Mouse (Mus musculus): ENCODE measurements around the gene Slc1a7.

The Slc1a7 gene

DNA sequence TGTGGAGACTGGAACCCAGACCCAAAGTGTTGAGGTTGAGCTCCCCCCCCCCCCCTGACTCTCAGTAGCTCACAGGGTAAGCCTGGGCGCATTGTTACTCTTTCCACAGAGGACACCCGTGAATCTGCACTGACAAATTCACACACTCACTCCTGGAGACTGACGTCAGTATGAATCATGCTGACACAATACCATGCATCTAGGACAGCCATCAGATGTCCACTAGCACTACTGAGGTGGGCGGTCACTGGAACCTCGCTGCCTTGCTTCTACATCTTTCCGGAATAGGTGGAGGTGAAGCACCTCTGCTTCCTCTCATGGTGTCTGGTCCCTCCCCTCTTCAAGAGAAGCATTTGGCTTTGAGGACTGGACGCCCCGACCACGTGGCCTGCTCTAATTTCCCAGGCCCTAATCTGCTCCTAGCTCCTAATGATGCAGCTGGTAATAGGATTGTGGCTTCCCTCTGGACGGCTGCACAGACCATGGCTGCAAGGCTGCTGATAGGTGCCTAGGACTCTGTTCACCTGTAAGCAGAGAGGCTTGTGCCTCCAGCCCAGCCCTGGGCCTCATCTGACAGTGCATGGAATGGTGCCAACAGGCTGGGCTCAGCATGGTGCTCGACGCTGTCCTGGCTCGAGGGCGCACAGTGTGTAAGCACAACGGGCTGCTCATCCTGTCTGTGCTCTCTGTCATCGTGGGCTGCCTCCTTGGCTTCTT, at the start of gene Slc1a7:
Gene Slc1a7 (plus strand): TSS at position 367 of the 717 bp plus-strand sequence.
- DNase-seq (ENCODE audit: low spot score in 2 of 2) = no peak

DNA sequence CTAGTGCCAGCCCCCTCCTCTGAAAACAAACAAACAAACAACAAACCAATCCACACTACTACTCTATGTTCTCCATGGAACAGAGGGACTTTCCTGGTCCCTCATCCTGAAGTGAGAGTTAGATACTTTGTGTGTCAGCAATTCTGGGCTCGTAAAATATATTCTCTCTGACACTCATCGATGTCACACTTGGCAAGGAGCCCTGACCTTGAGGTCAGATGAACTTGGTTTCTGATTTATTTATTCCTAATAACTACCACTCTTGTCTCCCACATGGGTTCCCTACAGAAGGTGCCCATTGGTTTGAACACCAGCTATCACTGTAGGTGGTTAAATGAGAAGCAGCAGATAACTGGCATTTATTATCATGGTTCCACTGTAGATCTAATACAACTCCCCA, 47.8 kb upstream of the Slc1a7 start:
- no peak for DNase-seq (ENCODE audit: low spot score in 2 of 2)

DNA sequence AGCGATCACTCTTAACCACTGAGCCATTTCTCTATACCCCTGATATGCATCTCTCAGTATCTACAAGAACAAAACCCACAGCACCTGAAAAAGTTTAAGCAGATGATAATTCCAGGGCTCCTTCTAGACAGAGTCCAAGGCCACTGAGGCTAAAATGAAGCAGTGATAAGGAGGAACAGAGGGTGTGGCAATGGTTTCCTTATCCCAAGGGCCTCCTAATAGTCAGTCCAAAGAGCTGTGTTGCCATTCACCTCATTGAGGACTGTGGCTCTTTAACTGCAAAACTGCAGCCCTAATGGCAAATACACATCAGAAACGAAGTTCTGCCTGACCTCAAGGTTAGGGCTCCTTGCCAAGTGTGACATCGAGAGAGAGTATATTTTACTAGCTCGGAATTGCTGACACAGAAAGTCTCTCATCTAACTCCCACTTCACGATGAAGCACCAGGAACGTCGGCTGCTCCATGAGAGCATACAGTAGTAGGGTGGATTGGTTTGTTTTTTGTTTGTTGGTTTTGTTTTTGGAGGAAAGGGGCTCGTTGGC, 46.9 kb upstream of the Slc1a7 start:
- DNase-seq (ENCODE audit: low spot score in 2 of 2) = no peak

DNA sequence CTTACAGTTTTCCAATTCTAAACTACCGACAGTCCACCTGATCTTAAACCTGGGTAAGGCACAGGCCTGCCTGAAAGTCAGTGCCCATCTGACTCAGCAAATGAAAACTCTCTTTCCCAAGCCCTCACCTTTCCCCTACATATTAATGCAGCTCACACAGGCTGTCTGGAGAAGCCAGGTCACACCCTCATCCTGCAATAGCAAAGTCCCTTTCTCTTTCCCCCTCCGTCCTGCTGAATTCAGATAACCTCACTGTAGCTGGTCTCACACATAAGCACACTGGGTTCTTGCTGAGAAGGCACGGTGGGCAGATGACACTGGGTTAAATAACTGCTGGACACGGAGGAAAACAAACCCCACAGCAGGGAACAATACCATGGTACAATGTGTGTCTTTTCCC, 46.2 kb upstream of the Slc1a7 start:
- no peak for DNase-seq (ENCODE audit: low spot score in 2 of 2)

GRCm38 (mm10) chr4:107923145-107923802, 44.9 kb upstream of the Slc1a7 start, which contains the start of gene Cpt2:
TSS of gene Cpt2 (minus strand) at chr4:107923610.
- DNase-seq (ENCODE audit: low spot score in 2 of 2) = peak; percentile 78 to 83

DNA sequence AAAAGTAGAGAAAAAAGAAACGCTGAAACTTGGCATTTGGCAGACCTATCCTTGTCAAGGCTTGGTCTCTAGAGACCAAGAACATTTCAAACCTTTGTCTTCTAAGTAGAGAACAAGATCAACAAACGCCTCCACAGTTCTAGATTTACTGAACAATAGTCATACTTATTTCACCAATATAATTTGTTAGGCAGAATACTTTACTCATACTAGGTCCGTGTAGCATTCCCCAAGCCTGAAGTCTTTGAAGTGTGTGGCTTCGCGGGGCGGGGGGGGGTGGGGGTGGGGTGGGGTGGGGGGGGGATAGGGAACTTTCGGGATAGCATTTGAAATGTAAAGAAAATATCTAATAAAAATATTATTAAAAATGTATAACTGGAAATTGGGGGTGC, 44.3 kb upstream of the Slc1a7 start:
- DNase-seq (ENCODE audit: low spot score in 2 of 2) = no peak

DNA sequence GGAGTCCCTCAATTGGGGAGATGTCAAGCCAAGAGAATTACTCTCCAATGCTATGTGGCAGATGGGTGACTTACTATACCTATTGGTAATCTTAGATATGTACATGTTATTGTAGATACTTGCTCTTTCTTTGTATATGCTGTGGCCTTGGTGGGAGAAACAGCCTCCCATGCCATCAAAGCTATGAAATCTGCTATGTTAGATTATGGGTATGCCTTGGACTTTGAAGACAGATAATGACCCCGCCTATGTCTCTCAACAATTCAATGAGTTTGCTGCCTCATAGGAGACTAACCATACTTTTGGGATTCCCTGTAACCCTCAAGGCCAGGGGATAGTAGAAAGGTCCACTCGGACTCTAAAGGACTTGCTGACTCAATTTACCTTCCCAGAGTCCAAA, 39.9 kb upstream of the Slc1a7 start:
- no peak for DNase-seq (ENCODE audit: low spot score in 2 of 2)

GRCm38 (mm10) chr4:107928726-107929125, 39.4 kb upstream of the Slc1a7 start:
- DNase-seq (ENCODE audit: low spot score in 2 of 2) = no peak

DNA sequence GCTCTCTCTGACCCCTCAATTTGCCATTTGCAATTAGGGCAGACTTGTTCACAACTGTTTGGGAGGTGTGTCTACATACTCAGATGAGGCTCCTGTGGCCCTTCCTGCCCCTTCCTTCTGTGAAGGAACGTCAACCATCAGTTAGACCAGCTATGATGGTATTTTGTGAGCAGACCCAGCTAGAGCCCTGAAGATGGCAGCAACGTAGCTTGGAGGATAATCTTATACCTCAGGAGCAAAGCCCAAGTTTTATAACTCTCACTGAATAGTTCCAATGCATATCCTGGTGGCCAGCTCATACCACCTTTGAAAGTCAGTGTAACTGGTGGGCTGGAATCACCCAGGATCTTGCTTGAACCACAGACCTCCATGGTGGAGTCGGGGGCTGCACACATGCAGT, 36.7 kb upstream of the Slc1a7 start:
- no peak for DNase-seq (ENCODE audit: low spot score in 2 of 2)

- no peak for DNase-seq (ENCODE audit: low spot score in 2 of 2)
Measured at GRCm38 (mm10) chr4:107933239-107933638, 34.9 kb upstream of the Slc1a7 start.

DNA sequence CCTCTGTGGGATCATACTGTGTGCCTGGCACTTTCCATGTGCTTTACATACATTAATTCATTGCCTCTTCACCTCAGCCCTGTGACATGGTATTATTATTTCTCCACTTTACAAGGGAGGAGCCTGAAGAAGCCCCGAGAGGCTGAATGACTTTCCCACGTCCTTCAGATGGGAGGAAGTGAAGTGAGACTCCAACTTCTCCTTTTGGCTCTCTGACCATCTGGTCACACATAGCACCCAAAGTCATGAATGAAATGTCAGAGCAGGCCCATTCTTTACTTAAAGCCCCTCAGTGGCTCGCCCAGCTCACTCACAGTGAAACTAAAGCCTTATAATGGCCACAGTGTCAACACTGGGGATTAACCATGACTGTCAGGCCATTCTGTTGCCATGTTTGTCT, 32.9 kb upstream of the Slc1a7 start:
- no peak for DNase-seq (ENCODE audit: low spot score in 2 of 2)

DNA sequence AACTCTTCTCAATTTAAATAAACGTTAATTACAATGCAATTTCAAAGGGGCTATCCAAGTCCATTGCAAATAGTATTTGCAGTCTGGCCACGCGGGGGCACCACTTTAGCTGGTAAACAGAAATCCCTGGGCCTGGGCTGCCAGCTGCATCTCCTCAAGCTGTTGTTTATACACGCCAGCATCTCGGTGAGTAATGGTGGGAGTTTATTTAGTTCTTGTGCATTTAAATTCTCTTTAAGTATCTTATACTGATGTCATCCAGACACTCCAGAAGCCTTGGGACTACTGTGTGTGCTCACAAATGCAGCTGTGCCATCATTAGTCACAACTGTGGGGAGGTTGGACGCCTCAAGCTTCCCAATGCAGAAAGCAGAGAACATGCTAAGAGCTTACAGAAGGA, 30.8 kb upstream of the Slc1a7 start:
- DNase-seq (ENCODE audit: low spot score in 2 of 2) = peak; percentile 57 to 58

DNA sequence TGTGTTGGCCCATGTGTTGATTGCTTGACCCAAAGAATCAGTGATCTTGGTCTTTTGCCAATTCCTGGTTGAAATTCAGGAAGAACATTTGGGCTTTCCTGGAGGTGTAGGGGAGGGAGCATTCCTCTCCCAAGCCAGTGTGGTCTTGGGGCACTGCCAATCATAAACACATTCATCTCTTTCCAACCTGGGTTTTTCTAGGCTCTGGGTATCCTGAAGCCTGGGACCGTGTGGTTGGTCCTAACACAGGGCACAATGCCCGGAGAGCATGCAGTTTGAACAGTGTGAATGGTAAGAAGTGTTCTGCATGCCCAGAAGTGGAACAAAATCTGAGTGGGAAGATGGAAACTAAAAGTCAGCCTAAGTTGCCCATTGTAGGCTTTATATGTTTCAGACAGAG, 30.0 kb upstream of the Slc1a7 start:
- DNase-seq (ENCODE audit: low spot score in 2 of 2) = no peak

DNA sequence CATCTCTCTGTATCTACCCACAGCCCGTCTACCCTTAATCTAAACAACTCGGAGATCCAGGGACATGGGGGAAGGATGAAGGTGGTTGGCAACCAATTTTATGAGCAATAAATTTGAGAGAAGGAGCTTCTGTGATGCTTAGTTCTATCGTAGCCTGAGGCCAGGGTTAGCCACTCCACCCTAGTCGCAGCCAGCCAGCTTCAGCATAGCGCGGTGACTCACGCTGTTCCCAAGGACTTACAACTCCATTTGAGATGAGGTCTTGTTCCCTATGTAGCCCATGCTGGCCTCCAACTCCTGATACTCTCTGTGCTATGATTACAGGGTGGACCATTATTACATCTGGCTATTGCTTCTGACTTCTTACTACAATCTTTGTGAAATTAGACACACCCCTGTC, 25.4 kb upstream of the Slc1a7 start:
- no peak for DNase-seq (ENCODE audit: low spot score in 2 of 2)

- no peak for DNase-seq (ENCODE audit: low spot score in 2 of 2)
Measured at GRCm38 (mm10) chr4:107944141-107944540, 24.0 kb upstream of the Slc1a7 start.

GRCm38 (mm10) chr4:107949918-107950317, 18.2 kb upstream of the Slc1a7 start:
- DNase-seq (ENCODE audit: low spot score in 2 of 2) = no peak

- no peak for DNase-seq (ENCODE audit: low spot score in 2 of 2)
Measured at GRCm38 (mm10) chr4:107952845-107953244, 15.3 kb upstream of the Slc1a7 start.

DNA sequence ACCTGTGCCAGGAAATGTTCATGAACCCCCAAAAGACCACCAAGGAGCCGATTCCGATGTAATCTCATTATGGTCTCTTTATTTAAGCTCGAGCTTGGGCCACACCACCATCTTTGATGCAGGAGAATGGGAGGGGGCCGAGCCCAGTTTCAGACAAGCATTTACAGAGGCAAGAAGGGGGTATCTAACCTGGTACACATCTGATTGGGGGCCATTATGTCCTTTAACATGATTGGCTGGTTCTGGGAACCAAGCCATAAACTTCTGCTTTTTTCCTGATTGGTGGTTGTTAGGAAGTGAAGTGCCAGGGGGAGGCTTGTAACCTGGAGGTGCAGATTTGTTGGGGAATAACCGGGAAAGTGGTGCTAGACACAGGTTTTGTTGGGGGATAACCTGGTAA, 12.4 kb upstream of the Slc1a7 start:
- no peak for DNase-seq (ENCODE audit: low spot score in 2 of 2)

DNA sequence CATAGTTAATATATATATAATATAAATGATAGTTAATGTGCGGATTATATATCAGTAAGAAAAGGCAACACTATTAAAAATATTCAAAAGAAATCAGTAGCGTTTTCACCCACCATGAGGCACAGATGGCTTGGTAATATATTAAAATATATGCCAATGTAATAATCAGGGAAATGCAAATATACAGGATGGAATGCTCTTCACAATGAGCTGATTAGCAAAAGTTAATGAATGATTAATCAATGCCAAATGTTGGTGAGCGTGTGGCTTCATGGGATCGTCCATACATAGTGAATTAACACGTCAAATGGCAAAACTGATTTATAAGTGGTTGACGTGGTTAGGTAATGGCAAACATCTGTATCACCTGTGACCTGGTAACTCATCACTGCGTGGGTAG, 9.6 kb upstream of the Slc1a7 start:
- no peak for DNase-seq (ENCODE audit: low spot score in 2 of 2)

- no peak for DNase-seq (ENCODE audit: low spot score in 2 of 2)
Measured at GRCm38 (mm10) chr4:107962044-107962732, 5.9 kb upstream of the Slc1a7 start.

- DNase-seq (ENCODE audit: low spot score in 2 of 2) = no peak
Measured at GRCm38 (mm10) chr4:107962792-107963191, 5.3 kb upstream of the Slc1a7 start.

- no peak for DNase-seq (ENCODE audit: low spot score in 2 of 2)
Measured at GRCm38 (mm10) chr4:107966416-107967109, 1.6 kb upstream of the Slc1a7 start.

Data from frontal cortex, postnatal 10 days (tissue).